Mouse (Mus musculus): ENCODE measurements at regions not wholly inside any gene's neighbourhood (a gene's known extent, or its start where the extent isn't known, plus 50 kb on each side); places are given as distances from the start of the nearest gene placed in this dataset.

DNA sequence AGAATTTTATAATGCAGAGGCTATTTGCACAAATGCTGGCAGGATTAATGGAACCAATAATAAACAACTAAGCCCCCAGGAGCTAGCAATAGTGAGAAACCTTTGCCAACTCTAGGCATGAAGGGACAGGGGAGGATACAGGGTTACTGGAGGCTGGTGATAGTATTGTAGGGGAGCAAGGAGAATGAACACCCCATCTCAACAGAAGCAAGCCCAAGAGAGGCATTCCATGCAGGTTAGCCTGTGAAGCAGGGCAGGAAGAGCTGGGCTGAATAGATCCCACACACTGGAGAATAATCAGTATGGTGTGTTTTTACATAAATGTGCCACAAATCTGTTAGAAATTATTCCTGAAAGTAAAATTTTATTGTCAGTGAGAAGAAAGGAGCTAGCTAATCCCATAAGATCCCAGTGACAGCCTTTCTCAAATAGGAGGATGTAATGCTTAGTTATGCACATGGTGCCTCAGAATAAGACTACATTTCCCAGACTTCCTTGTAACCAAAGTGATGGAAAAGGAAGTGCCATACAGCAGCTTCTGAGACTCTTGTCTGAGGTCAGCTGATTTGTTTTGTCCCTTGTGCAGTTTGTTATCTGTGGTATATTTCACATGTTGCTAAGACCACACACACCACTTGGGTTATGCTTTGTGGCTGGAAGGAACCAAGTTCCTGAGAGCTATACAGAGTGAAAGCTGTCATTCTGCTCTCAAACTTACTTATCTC, 111.1 kb downstream of the Ccdc71l start:
- DNase-seq: no peak
- no peaks in the 10 kb centered on the region for H3K79me2 ChIP-seq (replicated peaks; ENCODE audit: control insufficient read depth, insufficient read depth, low read length)
- TF ChIP-seq POLR2A (IDR thresholded peaks at IDR 0.05; ENCODE audit: insufficient read depth, low read depth, low read length): no peak
- no peak for TF ChIP-seq EP300 (IDR thresholded peaks at IDR 0.05; ENCODE audit: insufficient read depth, low read depth, low read length)
- TF ChIP-seq CTCF (IDR thresholded peaks at IDR 0.05): no peak
- H3K27me3 ChIP-seq (ENCODE audit: control insufficient read depth, insufficient read depth, low read length): no peaks in the 10 kb centered on the region
- H3K27ac ChIP-seq: no peak overlapping the region
- intact Hi-C loops (cut with DNase I): no loop called here
- H3K4me3 ChIP-seq: no peak overlapping the region
- no peaks in the 10 kb centered on the region for H3K36me3 ChIP-seq (ENCODE audit: control insufficient read depth, insufficient read depth, low read length)
- H3K4me1 ChIP-seq (ENCODE audit: control insufficient read depth, insufficient read depth, low read length): peaks cover 4% of the 10 kb centered on the region
- H3K9ac ChIP-seq (ENCODE audit: low read depth, low read length): no peak overlapping the region

DNA sequence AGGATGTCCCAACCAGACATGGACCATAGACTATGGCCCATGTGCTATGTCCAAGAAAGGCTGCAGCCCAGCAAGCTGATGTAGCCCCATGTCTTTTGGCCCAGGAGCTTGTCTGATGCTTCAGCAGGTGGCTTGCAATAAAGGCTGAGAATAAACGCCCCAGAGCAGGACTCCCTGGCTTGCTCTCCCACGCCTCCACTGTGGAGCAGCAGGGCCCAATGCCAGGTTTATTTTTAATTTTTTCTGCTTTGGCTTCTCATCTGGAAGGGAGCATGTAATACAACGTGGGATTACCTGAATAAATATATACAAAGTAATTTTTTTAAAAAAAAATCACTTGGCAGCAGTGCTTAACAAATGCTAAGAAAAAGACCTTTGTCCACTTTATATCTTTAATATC, 125.7 kb downstream of the Ccdc71l start:
- Histone ChIP-seq H3K79me2 (replicated peaks; ENCODE audit: control insufficient read depth, insufficient read depth, low read length) (no peaks in the 10 kb centered on the region), H3K36me3 (ENCODE audit: control insufficient read depth, insufficient read depth, low read length) (no peaks in the 10 kb centered on the region), H3K27ac (no peak overlapping the region), H3K4me3 (no peak overlapping the region), H3K9ac (ENCODE audit: low read depth, low read length) (no peak overlapping the region), H3K4me1 (ENCODE audit: control insufficient read depth, insufficient read depth, low read length) (no peaks in the 10 kb centered on the region), H3K27me3 (ENCODE audit: control insufficient read depth, insufficient read depth, low read length) (no peaks in the 10 kb centered on the region)
- WGBS: 30% methylated on average over 3 of the region's 3 CpGs
- TF ChIP-seq EP300 (IDR thresholded peaks at IDR 0.05; ENCODE audit: insufficient read depth, low read depth, low read length) (no peak), POLR2A (IDR thresholded peaks at IDR 0.05; ENCODE audit: insufficient read depth, low read depth, low read length) (no peak), CTCF (IDR thresholded peaks at IDR 0.05) (no peak)
- intact Hi-C loops (cut with DNase I): no loop called here
- no peak for DNase-seq

DNA sequence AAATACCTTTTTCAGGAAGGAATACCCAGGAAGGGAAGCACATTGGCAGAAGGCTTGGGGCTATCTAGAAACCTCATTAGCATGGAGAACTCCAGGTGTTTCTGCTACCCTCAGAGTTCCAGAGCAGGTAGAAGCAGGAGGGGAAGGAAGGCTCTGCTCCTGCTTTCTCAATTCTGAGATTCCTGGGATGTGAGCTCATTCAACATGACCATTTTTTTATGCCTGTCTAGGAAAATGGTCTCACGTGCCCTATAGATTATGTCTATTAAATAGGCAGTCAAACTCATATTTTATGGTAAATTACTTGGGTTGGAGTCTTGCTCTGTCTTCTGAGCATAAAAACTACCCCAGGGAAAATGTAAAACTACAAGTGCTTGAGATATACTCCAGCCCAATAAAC, 130.2 kb downstream of the Ccdc71l start:
- no peak overlapping the region for H3K4me3 ChIP-seq
- no peak for TF ChIP-seq CTCF (IDR thresholded peaks at IDR 0.05)
- no peak for TF ChIP-seq POLR2A (IDR thresholded peaks at IDR 0.05; ENCODE audit: insufficient read depth, low read depth, low read length)
- no peak for TF ChIP-seq EP300 (IDR thresholded peaks at IDR 0.05; ENCODE audit: insufficient read depth, low read depth, low read length)
- no peak for DNase-seq
- no peaks in the 10 kb centered on the region for H3K79me2 ChIP-seq (replicated peaks; ENCODE audit: control insufficient read depth, insufficient read depth, low read length)
- H3K36me3 ChIP-seq (ENCODE audit: control insufficient read depth, insufficient read depth, low read length): no peaks in the 10 kb centered on the region
- H3K27me3 ChIP-seq (ENCODE audit: control insufficient read depth, insufficient read depth, low read length): no peaks in the 10 kb centered on the region
- H3K27ac ChIP-seq: no peak overlapping the region
- H3K4me1 ChIP-seq (ENCODE audit: control insufficient read depth, insufficient read depth, low read length): no peaks in the 10 kb centered on the region
- 61% methylated on average over 1 of the region's 1 CpGs for WGBS
- intact Hi-C loops (cut with DNase I): no loop called here
- H3K9ac ChIP-seq (ENCODE audit: low read depth, low read length): no peak overlapping the region

DNA sequence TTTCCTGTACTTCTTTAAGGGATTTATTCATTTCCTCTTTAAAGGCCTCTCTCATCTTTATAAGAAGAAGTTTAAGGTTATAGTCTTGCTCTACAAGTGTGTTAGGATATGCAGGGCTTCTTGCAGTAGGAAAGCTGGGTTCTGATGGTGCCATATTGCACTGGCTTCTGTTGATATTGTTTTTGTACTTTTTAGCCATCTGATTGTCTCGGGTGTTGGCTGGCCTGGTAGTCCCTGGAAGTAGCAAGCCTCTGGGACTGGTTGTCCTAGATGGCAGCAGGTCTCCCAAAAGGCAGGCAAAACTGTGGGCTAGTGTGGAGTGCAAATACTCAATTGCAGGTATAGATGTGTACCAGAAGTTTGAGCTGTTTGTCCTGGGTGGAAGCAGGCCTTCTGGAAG, 147.1 kb downstream of the Ccdc71l start:
- H3K36me3 ChIP-seq (ENCODE audit: control insufficient read depth, insufficient read depth, low read length): no peaks in the 10 kb centered on the region
- DNase-seq: no peak
- H3K27ac ChIP-seq: no peak overlapping the region
- no peak overlapping the region for H3K9ac ChIP-seq (ENCODE audit: low read depth, low read length)
- no peak for TF ChIP-seq EP300 (IDR thresholded peaks at IDR 0.05; ENCODE audit: insufficient read depth, low read depth, low read length)
- H3K27me3 ChIP-seq (ENCODE audit: control insufficient read depth, insufficient read depth, low read length): no peaks in the 10 kb centered on the region
- H3K4me1 ChIP-seq (ENCODE audit: control insufficient read depth, insufficient read depth, low read length): no peaks in the 10 kb centered on the region
- 47% methylated on average over 1 of the region's 1 CpGs for WGBS
- no peak overlapping the region for H3K4me3 ChIP-seq
- H3K79me2 ChIP-seq (replicated peaks; ENCODE audit: control insufficient read depth, insufficient read depth, low read length): no peaks in the 10 kb centered on the region
- intact Hi-C loops (cut with DNase I): no loop called here

DNA sequence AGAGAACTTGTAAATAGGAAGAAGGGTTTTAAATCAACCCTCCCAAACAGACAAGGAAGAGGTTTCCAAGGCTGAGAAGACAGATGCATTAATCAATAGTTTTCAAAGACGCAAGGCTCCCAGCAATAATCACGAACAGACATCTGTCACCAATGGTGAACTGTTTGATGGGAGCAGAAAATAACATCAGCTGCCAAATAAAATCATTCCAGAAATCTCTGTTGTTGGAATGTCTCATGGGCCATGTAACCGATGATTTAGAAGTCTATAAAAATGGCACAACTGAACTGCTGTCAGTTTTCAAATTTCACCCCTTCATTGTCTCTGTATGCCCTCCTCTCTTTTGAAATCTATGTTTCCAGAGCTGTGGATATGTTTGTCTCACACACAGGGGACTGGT, 152.7 kb downstream of the Ccdc71l start:
- no peaks in the 10 kb centered on the region for H3K79me2 ChIP-seq (replicated peaks; ENCODE audit: control insufficient read depth, insufficient read depth, low read length)
- H3K27ac ChIP-seq: no peak overlapping the region
- no peak overlapping the region for H3K9ac ChIP-seq (ENCODE audit: low read depth, low read length)
- H3K36me3 ChIP-seq (ENCODE audit: control insufficient read depth, insufficient read depth, low read length): no peaks in the 10 kb centered on the region
- no peak for DNase-seq
- H3K27me3 ChIP-seq (ENCODE audit: control insufficient read depth, insufficient read depth, low read length): no peaks in the 10 kb centered on the region
- TF ChIP-seq CTCF (IDR thresholded peaks at IDR 0.05) (no peak), POLR2A (IDR thresholded peaks at IDR 0.05; ENCODE audit: insufficient read depth, low read depth, low read length) (no peak), EP300 (IDR thresholded peaks at IDR 0.05; ENCODE audit: insufficient read depth, low read depth, low read length) (no peak)
- 82% methylated on average over 3 of the region's 3 CpGs for WGBS
- H3K4me1 ChIP-seq (ENCODE audit: control insufficient read depth, insufficient read depth, low read length): peaks cover 1% of the 10 kb centered on the region; the same call in 1 of the 2 replicates
- no peak overlapping the region for H3K4me3 ChIP-seq
- intact Hi-C loops (cut with DNase I): no loop called here

DNA sequence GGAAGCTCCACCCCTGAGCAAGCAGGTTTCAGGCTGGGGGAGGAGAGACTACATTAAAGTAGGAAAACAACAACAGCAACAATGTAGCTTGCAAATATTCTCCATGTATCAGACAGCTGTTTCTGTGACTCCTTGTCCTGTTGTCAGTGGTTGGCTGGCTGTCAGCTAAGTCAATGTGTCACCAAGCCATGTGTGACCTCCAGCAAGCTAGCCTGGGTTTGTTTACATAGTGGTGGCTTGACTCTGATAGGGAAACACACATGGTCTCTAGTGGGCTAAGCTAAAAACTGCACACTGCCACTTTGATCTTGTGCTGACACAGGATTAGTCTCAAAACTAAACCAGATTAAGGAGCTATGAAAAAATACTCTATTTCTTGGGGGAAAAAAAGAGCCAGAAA, 155.1 kb downstream of the Ccdc71l start:
- Histone ChIP-seq H3K27me3 (ENCODE audit: control insufficient read depth, insufficient read depth, low read length) (no peaks in the 10 kb centered on the region), H3K4me3 (no peak overlapping the region), H3K36me3 (ENCODE audit: control insufficient read depth, insufficient read depth, low read length) (no peaks in the 10 kb centered on the region), H3K79me2 (replicated peaks; ENCODE audit: control insufficient read depth, insufficient read depth, low read length) (no peaks in the 10 kb centered on the region), H3K4me1 (ENCODE audit: control insufficient read depth, insufficient read depth, low read length) (peaks cover 1% of the 10 kb centered on the region; the same call in 1 of the 2 replicates), H3K9ac (ENCODE audit: low read depth, low read length) (no peak overlapping the region), H3K27ac (no peak overlapping the region)
- TF ChIP-seq EP300 (IDR thresholded peaks at IDR 0.05; ENCODE audit: insufficient read depth, low read depth, low read length) (no peak), CTCF (IDR thresholded peaks at IDR 0.05) (no peak)
- intact Hi-C loops (cut with DNase I): no loop called here
- DNase-seq: peak in 1 of 2 experiments; percentile 9

All from heart, adult 2 months (tissue).